Mouse (Mus musculus): ENCODE measurements around the gene C2cd3.

DNA sequence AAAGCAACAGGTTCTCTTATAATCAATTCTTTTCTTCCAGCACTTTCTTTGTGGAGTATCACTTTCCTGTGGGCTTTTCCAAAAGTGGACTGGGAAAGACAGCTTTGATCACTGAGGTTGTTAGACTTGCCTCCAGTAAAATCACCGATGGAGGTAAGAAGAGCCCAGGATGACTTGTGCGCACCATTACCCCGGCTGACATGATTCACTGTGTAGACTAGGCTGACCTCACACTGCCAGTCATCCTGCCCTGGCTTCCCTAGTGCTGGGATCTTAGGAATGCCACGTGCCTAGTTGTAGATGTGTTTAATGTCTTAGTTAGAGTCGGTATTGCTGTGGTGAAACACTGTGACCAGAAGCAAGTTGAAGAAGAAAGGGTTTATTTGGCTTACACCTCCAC lies 35.6 kb downstream of the C2cd3 start:
- no peak for TF ChIP-seq CTCF (IDR thresholded peaks at IDR 0.05; ENCODE audit: low read depth)
- TF ChIP-seq EP300 (IDR thresholded peaks at IDR 0.05; ENCODE audit: low read depth) = no peak

Measured in heart, postnatal 0 days (tissue).